ENCODE assay signal across 29 mouse cellular contexts in the genomic region with DNA sequence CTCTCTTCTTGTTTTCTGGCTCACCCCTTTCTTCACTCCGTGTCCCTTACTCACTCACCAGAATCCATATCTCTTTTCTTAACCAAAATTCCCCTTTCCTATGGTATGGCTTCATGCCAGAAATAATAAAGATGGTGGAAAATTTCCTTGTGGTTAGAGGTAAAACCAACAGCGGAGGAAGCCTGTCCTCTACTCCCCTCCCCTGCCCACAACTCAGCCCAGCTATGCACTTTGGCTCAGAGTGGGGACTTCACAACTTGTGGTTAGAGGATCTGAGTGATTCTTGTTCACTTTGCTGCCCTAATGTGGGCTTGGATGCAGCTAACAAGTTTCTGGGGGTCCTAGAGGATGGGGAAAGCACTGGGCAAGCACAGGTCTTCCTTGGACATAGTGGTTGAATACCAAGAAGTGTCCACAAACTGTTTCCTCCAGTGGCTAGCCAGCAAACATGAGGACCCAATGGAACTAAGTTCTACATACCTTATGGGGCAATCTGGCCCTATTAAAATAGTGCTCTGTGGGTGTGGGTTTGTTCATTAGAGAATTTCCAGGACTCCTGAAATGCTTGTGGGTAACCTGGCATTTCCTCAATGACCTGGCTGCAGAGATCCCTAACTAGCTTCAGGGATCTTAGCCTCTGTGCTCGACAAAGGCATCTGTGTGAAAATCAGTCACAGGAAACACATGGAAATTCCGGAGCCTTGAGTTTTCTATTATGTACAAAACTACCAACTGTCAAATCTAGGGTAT.
A peak's percentile ranks its signal among the peaks of the same experiment; 100 is the strongest.
DNase-seq lines count a peak whose midpoint lies in the region; ATAC-seq lines count a peak whose summit lies in the region.
"Had no signal": no experiment of that assay in that cellular context is flagged by ENCODE, and none has a peak within 500 bp of the region (broad histone marks: within the 10 kb centered on the region; RNA-seq: fewer than 3 reads in every experiment).

No protein-coding gene starts in this region.

- DNase-seq in 3134 (ENCODE audit: extremely low read depth, insufficient read length, low spot score): peak; percentile 71
- peak; percentile 50 for DNase-seq in 416B (ENCODE audit: low read depth)
- no peak for DNase-seq in MN1 (ENCODE audit: low spot score)
- DNase-seq in kidney, postnatal 4 days: no peak
- DNase-seq in embryo, embryonic 9.5 days (ENCODE audit: extremely low spot score): no peak
- DNase-seq: adrenal gland, postnatal 25 days; cerebellum, adult 2 months; cerebellum, postnatal 14 days; forebrain, postnatal 0 days; heart, postnatal 10 days; kidney, adult 11 months; kidney, postnatal 25 days; lung, postnatal 36 days; thymus, postnatal 4 days had no signal

- H3K27ac ChIP-seq in limb, embryonic 15.5 days: peak overlapping the region; percentile 33
- H3K27ac ChIP-seq: embryonic facial prominence, embryonic 12.5 days; forebrain, embryonic 12.5 days; heart, embryonic 13.5 days; hindbrain, embryonic 10.5 days; hindbrain, embryonic 15.5 days; kidney, embryonic 15.5 days; layer of hippocampus, adult 2 months; neural tube, embryonic 13.5 days had no signal

- no peak overlapping the region for H3K4me3 ChIP-seq in limb, embryonic 15.5 days
- H3K4me3 ChIP-seq: embryonic facial prominence, embryonic 12.5 days; erythroblast, embryonic 14.5 days; forebrain, embryonic 12.5 days; heart, embryonic 13.5 days; hindbrain, embryonic 10.5 days; hindbrain, embryonic 15.5 days; kidney, embryonic 15.5 days; layer of hippocampus, adult 2 months; neural tube, embryonic 13.5 days had no signal

- H3K36me3 ChIP-seq in limb, embryonic 15.5 days: no peaks in the 10 kb centered on the region
- H3K36me3 ChIP-seq: embryonic facial prominence, embryonic 12.5 days; forebrain, embryonic 12.5 days; heart, embryonic 13.5 days; hindbrain, embryonic 10.5 days; hindbrain, embryonic 15.5 days; kidney, embryonic 15.5 days; neural tube, embryonic 13.5 days had no signal

- peak; percentile 60 for ATAC-seq in common myeloid progenitor, adult 5-6 weeks (replicated peaks; ENCODE audit: low read depth, poor library complexity, severe bottlenecking)
- ATAC-seq in limb, embryonic 15.5 days (ENCODE audit: insufficient number of reproducible peaks, low FRiP score, low TSS enrichment, low read depth): peak; percentile 67
- ATAC-seq: forebrain, postnatal 0 days; inflammation-experienced regulatory T-cells, adult 6 months; midbrain, embryonic 16.5 days had no signal

- no peak overlapping the region for H3K9ac ChIP-seq in limb, embryonic 15.5 days
- H3K9ac ChIP-seq: embryonic facial prominence, embryonic 12.5 days; forebrain, embryonic 12.5 days; forebrain, postnatal 0 days; heart, embryonic 13.5 days; hindbrain, embryonic 15.5 days; kidney, embryonic 15.5 days; neural tube, embryonic 13.5 days had no signal

- no peaks in the 10 kb centered on the region for H3K9me3 ChIP-seq in limb, embryonic 15.5 days
- H3K9me3 ChIP-seq: embryonic facial prominence, embryonic 12.5 days; forebrain, embryonic 12.5 days; heart, embryonic 13.5 days; hindbrain, embryonic 10.5 days; hindbrain, embryonic 15.5 days; kidney, embryonic 15.5 days; neural tube, embryonic 13.5 days had no signal

- no peaks in the 10 kb centered on the region for H3K4me1 ChIP-seq in limb, embryonic 15.5 days
- H3K4me1 ChIP-seq: embryonic facial prominence, embryonic 12.5 days; heart, embryonic 13.5 days; hindbrain, embryonic 15.5 days; kidney, embryonic 15.5 days; neural tube, embryonic 13.5 days had no signal

- H3K4me2 ChIP-seq in limb, embryonic 15.5 days: no peak overlapping the region
- H3K4me2 ChIP-seq: embryonic facial prominence, embryonic 12.5 days; forebrain, embryonic 12.5 days; heart, embryonic 13.5 days; hindbrain, embryonic 15.5 days; kidney, embryonic 15.5 days; liver, embryonic 11.5 days; midbrain, embryonic 11.5 days; neural tube, embryonic 13.5 days had no signal

- WGBS in limb, embryonic 15.5 days: 48% methylated on average over 4 of the region's 4 CpGs

- H3K27me3 ChIP-seq in limb, embryonic 15.5 days: no peaks in the 10 kb centered on the region
- H3K27me3 ChIP-seq: embryonic facial prominence, embryonic 12.5 days; forebrain, embryonic 12.5 days; heart, embryonic 13.5 days; hindbrain, embryonic 15.5 days; kidney, embryonic 15.5 days; neural tube, embryonic 13.5 days had no signal

Comparison
In these comparisons a context has a peak if more than half of its experiments do, and no peak if none do; other contexts are left out.
1. DNase-seq: peak in 3134 (single experiment) and 416B (single experiment); none in MN1 (single experiment), kidney, postnatal 4 days (0 of 2) and embryo, embryonic 9.5 days (single experiment).